Mouse (Mus musculus) thymus, adult 2 months (tissue): ENCODE measurements around the gene P4ha2. TPM values are rescaled to one million over a fixed set of nuclear protein-coding genes. Genes with fewer than 3 reads are reported as not detected.

ENCODE experiments used
- DNase-seq: peaks from one replicate; pipeline ENCODE4 v3.0.0; 2021
- H3K27ac ChIP-seq: fragments of 200-500 bp; 2 replicates; pipeline ENCODE4 v1.5.1; 2012; ENCODE audit warnings: low read length, control low read depth; ENCODE audit not compliant: control insufficient read depth, insufficient read depth
- H3K27me3 ChIP-seq: fragments of 200-500 bp; 2 replicates; pipeline ENCODE4 v1.6.1; 2012; ENCODE audit warnings: mild to moderate bottlenecking, low read length, moderate library complexity, mixed read lengths; ENCODE audit not compliant: control insufficient read depth, insufficient read depth
- H3K36me3 ChIP-seq: fragments of 200-500 bp; 2 replicates; pipeline ENCODE4 v1.6.1; 2012; ENCODE audit warnings: mild to moderate bottlenecking, low read length, moderate library complexity; ENCODE audit not compliant: control insufficient read depth, insufficient read depth
- H3K4me1 ChIP-seq: fragments of 200-500 bp; replicated peaks from 2 replicates; pipeline ENCODE4 v1.6.1; 2012; ENCODE audit warnings: low read length; ENCODE audit not compliant: control insufficient read depth, insufficient read depth
- H3K4me3 ChIP-seq: fragments of 200-500 bp; 2 replicates; pipeline ENCODE4 v1.5.1; 2012; ENCODE audit warnings: mild to moderate bottlenecking, low read length, control low read depth, moderate library complexity; ENCODE audit not compliant: control insufficient read depth, insufficient read depth
- CTCF ChIP-seq: fragments of 200-500 bp; IDR thresholded peaks from 2 replicates; pipeline ENCODE4 v1.5.1; 2012; ENCODE audit warnings: mild to moderate bottlenecking, control low read depth, low read length, moderate library complexity, borderline replicate concordance; ENCODE audit not compliant: control insufficient read depth, poor library complexity, insufficient read depth; ENCODE audit errors: extremely low read depth
- POLR2A ChIP-seq: fragments of 200-500 bp; IDR thresholded peaks from 2 replicates; pipeline ENCODE4 v1.6.1; 2012; ENCODE audit warnings: mild to moderate bottlenecking, low read length, control low read depth, moderate library complexity; ENCODE audit not compliant: control insufficient read depth, poor library complexity, insufficient read depth; ENCODE audit errors: extremely low read depth
- WGBS: fragments of 180-500 bp; shearing (Covaris S2); methylation state at CpG from one replicate; pipeline ENCODE4 v1.1.7; 2018; 5-methylcytosine and 5-hydroxymethylcytosine counted together
- polyA plus RNA-seq: library from polyadenylated mRNA; depleted of rRNA; stranded (reverse); fragments of >200 nt; gene quantifications from 2 replicates; pipeline ENCODE4 v1.2.3, GENCODE M21; 2012; rRNA removed

The P4ha2 gene
- polyA plus RNA-seq, 1 experiment: 4.6 TPM

- Histone ChIP-seq H3K27me3 (no peaks in the 10 kb centered on the region), H3K27ac (no peak overlapping the region), H3K36me3 (no peaks in the 10 kb centered on the region), H3K4me1 (no peaks in the 10 kb centered on the region), H3K4me3 (no peak overlapping the region)
- TF ChIP-seq CTCF (no peak), POLR2A (no peak)
- 86% methylated on average over 4 of the region's 4 CpGs for WGBS
- DNase-seq: no peak
Observed at GRCm38 (mm10) chr11:54174226-54174625, 74.3 kb downstream of the P4ha2 start.

GRCm38 (mm10) chr11:54174877-54175276 is 75.0 kb downstream of the P4ha2 start:
- DNase-seq: no peak
- no peaks in the 10 kb centered on the region for H3K27me3 ChIP-seq
- H3K36me3 ChIP-seq: no peaks in the 10 kb centered on the region
- H3K4me3 ChIP-seq: no peak overlapping the region
- H3K4me1 ChIP-seq: no peaks in the 10 kb centered on the region
- WGBS: 94% methylated on average over 2 of the region's 2 CpGs
- no peak for TF ChIP-seq POLR2A
- TF ChIP-seq CTCF: no peak
- H3K27ac ChIP-seq: no peak overlapping the region

Other genes starting within 250 kb of the P4ha2 start
- 9.2 and 11.1 TPM in 2 replicates for gene Gm12216, start 240.8 kb upstream of the P4ha2 start, polyA plus RNA-seq
- 16.4 and 18.8 TPM in 2 replicates for gene Slc22a5, start 208.4 kb upstream of the P4ha2 start, polyA plus RNA-seq
- 0.87 and 1.3 TPM in 2 replicates for gene Slc22a21, start 119.8 kb upstream of the P4ha2 start, polyA plus RNA-seq
- 1.2 and 1.6 TPM in 2 replicates for gene Slc22a4, start 72.0 kb upstream of the P4ha2 start, polyA plus RNA-seq
- 51.8 and 62.0 TPM in 2 replicates for gene Pdlim4, start 31.1 kb upstream of the P4ha2 start, polyA plus RNA-seq
- gene Csf2, start 149.6 kb downstream of the P4ha2 start, polyA plus RNA-seq: 0.41 and 0.44 TPM in 2 replicates
- not detected in 2 replicates for gene Il3, start 167.2 kb downstream of the P4ha2 start, polyA plus RNA-seq
- 0.27 and 0.40 TPM in 2 replicates for gene Acsl6, start 203.7 kb downstream of the P4ha2 start, polyA plus RNA-seq